In the genomic region with DNA sequence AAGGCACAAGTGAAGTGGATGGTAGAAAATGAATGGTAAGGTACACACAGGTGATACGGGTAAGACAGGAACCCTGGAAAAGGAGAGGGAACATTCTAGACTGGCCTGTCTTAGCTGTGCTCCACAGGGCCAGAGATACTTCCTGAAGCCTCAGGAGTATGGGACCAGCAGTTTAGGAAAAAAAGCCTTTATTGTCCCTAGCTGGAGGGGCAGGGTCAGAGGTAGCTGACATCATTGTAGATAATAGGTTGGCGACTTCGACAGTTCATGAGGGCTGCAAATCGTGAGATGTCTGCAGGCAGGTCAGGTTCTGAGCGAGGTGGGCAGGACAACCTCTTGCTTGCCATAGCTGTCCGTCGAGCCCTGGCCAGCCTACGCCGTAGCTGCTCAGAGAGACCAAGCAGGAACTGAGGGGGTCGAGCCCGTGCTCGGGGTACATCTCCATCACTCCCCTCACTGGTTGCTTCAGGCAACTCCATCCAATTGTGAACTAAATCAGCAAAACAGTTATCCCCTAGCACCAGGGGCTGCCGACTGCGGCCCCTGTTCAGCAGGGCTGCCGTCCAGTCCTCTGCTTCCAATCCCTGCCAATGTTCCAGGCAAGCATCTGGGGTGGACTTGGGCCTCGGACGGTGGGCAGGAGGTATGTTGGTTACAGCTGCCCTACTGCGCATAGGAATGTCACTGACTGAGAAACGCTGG, we compare ENCODE assay signal across 8 mouse cellular contexts. TPM values are rescaled to one million over a fixed set of nuclear protein-coding genes. Genes with fewer than 3 reads are reported as not detected.
DNase-seq lines count a peak whose midpoint lies in the region; ATAC-seq and TF ChIP-seq lines count a peak whose summit lies in the region.

No protein-coding gene starts in this region.

- no peaks in the 10 kb centered on the region for H3K27me3 ChIP-seq in cerebellum, adult 2 months (ENCODE audit: control insufficient read depth, insufficient read depth, low read length)
- H3K27me3 ChIP-seq in liver, embryonic 14.5 days (ENCODE audit: control insufficient read depth, insufficient read depth, low read length), result no peaks in the 10 kb centered on the region; the same call in 1 of the 2 replicates

- H3K36me3 ChIP-seq in liver, embryonic 14.5 days (replicated peaks; ENCODE audit: control insufficient read depth, insufficient read depth, low read depth), result peaks cover 51% of the 10 kb centered on the region

- intact Hi-C loops in left cerebral cortex, postnatal 10 days (cut with DNase I), result no loop called here

- no peak for TF ChIP-seq POLR2A in cerebellum, adult 2 months (IDR thresholded peaks at IDR 0.05; ENCODE audit: borderline replicate concordance, insufficient read depth, low read length)
- no peak for TF ChIP-seq POLR2A in cortical plate, adult 2 months (IDR thresholded peaks at IDR 0.05; ENCODE audit: extremely low read depth, insufficient read depth, low read length)

- H3K27ac ChIP-seq in cerebellum, adult 2 months (ENCODE audit: insufficient read depth, low read length), result 0 out of 2 replicates have a peak overlapping the region, but pooled peaks have one; percentile 47
- H3K27ac ChIP-seq in cortical plate, adult 2 months (ENCODE audit: insufficient read depth, low read length), result peak overlapping the region; percentile 97
- peak overlapping the region; percentile 96 for H3K27ac ChIP-seq in liver, embryonic 14.5 days

- no peak for TF ChIP-seq EP300 in liver, embryonic 14.5 days (IDR thresholded peaks at IDR 0.05; ENCODE audit: low read depth)

- WGBS in cerebellum, adult 2 months, result 86% methylated on average over 19 of the region's 19 CpGs
- WGBS in liver, embryonic 14.5 days (ENCODE audit: insufficient replicate concordance), result 23% methylated on average over 19 of the region's 19 CpGs

- H3K4me2 ChIP-seq in liver, embryonic 14.5 days (ENCODE audit: low read depth), result peak overlapping the region; percentile 92

- no peak for DNase-seq in cerebellum, adult 2 months
- DNase-seq in cerebellum, adult 9-11 months, result no peak
- DNase-seq in heart, postnatal 4 days, result peak; percentile 36
- DNase-seq in liver, embryonic 14.5 days (ENCODE audit: low read depth in 3 of 3, low spot score in 3 of 3), result no peak
- DNase-seq in frontal cortex, adult 2 months (ENCODE audit: extremely low spot score in 1 of 2, low spot score in 1 of 2), result no peak
- DNase-seq in c-Kit-positive CD71-positive TER-119-positive erythroid progenitor cells, embryonic 14.5 days (ENCODE audit: low spot score), result no peak
- DNase-seq in left cerebral cortex, postnatal 10 days (ENCODE audit: extremely low spot score in 1 of 2, low spot score in 2 of 2), result no peak

- TF ChIP-seq CTCF in cerebellum, adult 2 months (IDR thresholded peaks at IDR 0.05; ENCODE audit: borderline replicate concordance, insufficient read depth, low read depth, low read length), result no peak
- TF ChIP-seq CTCF in cortical plate, adult 2 months (IDR thresholded peaks at IDR 0.05; ENCODE audit: extremely low read depth, insufficient read depth, low read length), result no peak
- TF ChIP-seq CTCF in liver, embryonic 14.5 days (IDR thresholded peaks at IDR 0.05; ENCODE audit: low read depth), result peak; percentile 11; the same call in 1 of the 2 replicates

- H3K9ac ChIP-seq in liver, embryonic 14.5 days (replicated peaks), result peak overlapping the region; percentile 86

- no peak for ATAC-seq in liver, embryonic 14.5 days (ENCODE audit: insufficient read depth)

- H3K4me3 ChIP-seq in cerebellum, adult 2 months (replicated peaks; ENCODE audit: insufficient read depth, low read depth, low read length), result no peak overlapping the region
- peak overlapping the region; percentile 41 for H3K4me3 ChIP-seq in cortical plate, adult 2 months (ENCODE audit: insufficient read depth, low read length)
- H3K4me3 ChIP-seq in liver, embryonic 14.5 days (ENCODE audit: insufficient read depth in 1 of 2, low read depth in 2 of 2, low read length in 2 of 2), result peak overlapping the region; percentile 84 to 86

- no peaks in the 10 kb centered on the region for H3K9me3 ChIP-seq in liver, embryonic 14.5 days (ENCODE audit: control insufficient read depth, low read length)

- peaks cover 6% of the 10 kb centered on the region; the same call in 1 of the 2 replicates for H3K4me1 ChIP-seq in cerebellum, adult 2 months (ENCODE audit: control insufficient read depth, insufficient read depth, low read length)
- peaks cover 8% of the 10 kb centered on the region for H3K4me1 ChIP-seq in cortical plate, adult 2 months (ENCODE audit: control insufficient read depth, insufficient read depth, low read length)
- H3K4me1 ChIP-seq in liver, embryonic 14.5 days (replicated peaks; ENCODE audit: control insufficient read depth in 2 of 2, insufficient read depth in 2 of 2, low read length in 1 of 2), result peaks cover 53 to 58% of the 10 kb centered on the region in 2 experiments

RNA-seq across cellular contexts. Expression of gene Gm20661, which starts 1.3 kb away (rescaled TPM):
- polyA plus RNA-seq in cerebellum, adult 2 months (2012; rRNA removed), result 0.20 and 0.38 TPM in 2 replicates
- polyA plus RNA-seq in cortical plate, adult 2 months (2012; rRNA removed), result 0.15 and 0.35 TPM in 2 replicates
- 1 to 10 TPM in 1 of 2 experiments, under 1 TPM in 1; 0.72 to 1.2 TPM for total RNA-seq in heart, postnatal 4 days (2021)
- polyA plus RNA-seq in liver, embryonic 14.5 days (2012; rRNA removed), result 0.53 and 0.64 TPM in 2 replicates
- 0.06 and 0.34 TPM in 2 replicates for polyA plus RNA-seq in liver, embryonic 14.5 days (2014; fragmentation: Nextera tagmentation; extraction: Ambion mirVana)
- polyA plus RNA-seq in frontal cortex, adult 2 months (2012; rRNA removed), result 0.18 and 0.34 TPM in 2 replicates
- total RNA-seq in left cerebral cortex, postnatal 10 days (2021), result under 1 TPM; 0.30 to 0.39 TPM

RNA-seq across cellular contexts. Expression of gene Inka1, which starts 1.5 kb away (rescaled TPM):
- 4.1 and 5.7 TPM in 2 replicates for polyA plus RNA-seq in cerebellum, adult 2 months (2012; rRNA removed)
- 4.8 and 7.4 TPM in 2 replicates for polyA plus RNA-seq in cortical plate, adult 2 months (2012; rRNA removed)
- 10 to 100 TPM; 24.8 to 27.7 TPM for total RNA-seq in heart, postnatal 4 days (2021)
- polyA plus RNA-seq in liver, embryonic 14.5 days (2012; rRNA removed), result 23.8 and 33.0 TPM in 2 replicates
- 51.6 and 57.3 TPM in 2 replicates for polyA plus RNA-seq in liver, embryonic 14.5 days (2014; fragmentation: Nextera tagmentation; extraction: Ambion mirVana)
- 6.1 and 8.2 TPM in 2 replicates for polyA plus RNA-seq in frontal cortex, adult 2 months (2012; rRNA removed)
- total RNA-seq in left cerebral cortex, postnatal 10 days (2021), result 1 to 10 TPM; 4.3 to 5.1 TPM

RNA-seq across cellular contexts. Expression of gene Cdhr4, which starts 8.1 kb away (rescaled TPM):
- polyA plus RNA-seq in cerebellum, adult 2 months (2012; rRNA removed), result 2.2 and 4.1 TPM in 2 replicates
- polyA plus RNA-seq in cortical plate, adult 2 months (2012; rRNA removed), result 1.9 and 4.2 TPM in 2 replicates
- total RNA-seq in heart, postnatal 4 days (2021), result 1 to 10 TPM; 1.4 to 2.1 TPM
- 2.7 and 3.5 TPM in 2 replicates for polyA plus RNA-seq in liver, embryonic 14.5 days (2012; rRNA removed)
- polyA plus RNA-seq in liver, embryonic 14.5 days (2014; fragmentation: Nextera tagmentation; extraction: Ambion mirVana), result 0.38 and 1.1 TPM in 2 replicates
- polyA plus RNA-seq in frontal cortex, adult 2 months (2012; rRNA removed), result 1.5 and 2.8 TPM in 2 replicates
- total RNA-seq in left cerebral cortex, postnatal 10 days (2021), result 1 to 10 TPM in 1 of 2 experiments, not detected in 1; 2.2 TPM

RNA-seq across cellular contexts. Expression of gene Uba7, which starts 8.9 kb away (rescaled TPM):
- 8.0 and 10.0 TPM in 2 replicates for polyA plus RNA-seq in cerebellum, adult 2 months (2012; rRNA removed)
- 13.5 and 14.9 TPM in 2 replicates for polyA plus RNA-seq in cortical plate, adult 2 months (2012; rRNA removed)
- 10 to 100 TPM; 13.6 to 13.9 TPM for total RNA-seq in heart, postnatal 4 days (2021)
- polyA plus RNA-seq in liver, embryonic 14.5 days (2012; rRNA removed), result 69.4 and 83.3 TPM in 2 replicates
- 49.1 and 54.2 TPM in 2 replicates for polyA plus RNA-seq in liver, embryonic 14.5 days (2014; fragmentation: Nextera tagmentation; extraction: Ambion mirVana)
- polyA plus RNA-seq in frontal cortex, adult 2 months (2012; rRNA removed), result 15.6 and 16.7 TPM in 2 replicates
- 1 to 10 TPM; 2.4 to 2.6 TPM for total RNA-seq in left cerebral cortex, postnatal 10 days (2021)

RNA-seq across cellular contexts. Expression of gene Gm20662, which starts 11.9 kb away (rescaled TPM):
- 6.3 and 6.9 TPM in 2 replicates for polyA plus RNA-seq in cerebellum, adult 2 months (2012; rRNA removed)
- polyA plus RNA-seq in cortical plate, adult 2 months (2012; rRNA removed), result 4.5 and 5.6 TPM in 2 replicates
- total RNA-seq in heart, postnatal 4 days (2021), result 1 to 10 TPM in 1 of 2 experiments, under 1 TPM in 1; 0.17 to 1.6 TPM
- polyA plus RNA-seq in liver, embryonic 14.5 days (2012; rRNA removed), result 0.47 and 0.95 TPM in 2 replicates
- polyA plus RNA-seq in liver, embryonic 14.5 days (2014; fragmentation: Nextera tagmentation; extraction: Ambion mirVana), result not detected in 2 replicates
- polyA plus RNA-seq in frontal cortex, adult 2 months (2012; rRNA removed), result 7.1 and 7.7 TPM in 2 replicates
- total RNA-seq in left cerebral cortex, postnatal 10 days (2021), result 1 to 10 TPM; 1.5 to 3.4 TPM

Comparison
In these comparisons a context has a peak if more than half of its experiments do, and no peak if none do; other contexts are left out.
1. H3K27ac ChIP-seq: peak in every context shown above with its lines; median percentile 97 in cortical plate, adult 2 months; 96 in liver, embryonic 14.5 days; 47 in cerebellum, adult 2 months.